12 mouse cellular contexts compared by ENCODE assay signal in genomic region chr10:40135807-40136778, GRCm38 (mm10). TPM values are rescaled to one million over a fixed set of nuclear protein-coding genes. Genes with fewer than 3 reads are reported as not detected.
DNase-seq lines count a peak whose midpoint lies in the region; ATAC-seq and TF ChIP-seq lines count a peak whose summit lies in the region.
"Had no signal": no experiment of that assay in that cellular context is flagged by ENCODE, and none has a peak within 500 bp of the region (broad histone marks: within the 10 kb centered on the region; RNA-seq: fewer than 3 reads in every experiment).

No protein-coding gene starts in this region.

- TF ChIP-seq CTCF in left cerebral cortex, adult 2 months (IDR thresholded peaks at IDR 0.05), result peak; percentile 23

- DNase-seq in adrenal gland, adult 2 months, result peak; percentile 64
- no peak for DNase-seq in adrenal gland, postnatal 25 days
- no peak for DNase-seq in left cerebral cortex, adult 2 months (ENCODE audit: extremely low spot score in 1 of 2, low spot score in 2 of 2)
- DNase-seq in left cerebral cortex, postnatal 14 days (ENCODE audit: low spot score in 2 of 2), result no peak
- peak; percentile 18 to 24 for DNase-seq in B cell, adult 2 months
- no peak for DNase-seq in layer of hippocampus, adult 18-20 months (ENCODE audit: low spot score in 2 of 2)
- DNase-seq in urinary bladder, postnatal 36 days (ENCODE audit: low spot score in 2 of 2), result no peak
- DNase-seq: cerebellum, postnatal 14 days had no signal

- no peak overlapping the region for H3K27ac ChIP-seq in left cerebral cortex, adult 2 months
- H3K27ac ChIP-seq: embryonic facial prominence, embryonic 15.5 days; hindbrain, embryonic 14.5 days; limb, embryonic 13.5 days had no signal

- H3K4me3 ChIP-seq in left cerebral cortex, adult 2 months, result no peak overlapping the region
- H3K4me3 ChIP-seq: embryonic facial prominence, embryonic 15.5 days; limb, embryonic 13.5 days had no signal

- peak; percentile 38 for ATAC-seq in granulocyte monocyte progenitor cell, adult 5-6 weeks (replicated peaks; ENCODE audit: poor library complexity, severe bottlenecking)

- intact Hi-C loops in left cerebral cortex, adult 2 months (cut with DNase I), result no loop called here
- intact Hi-C loops in left cerebral cortex, postnatal 14 days (cut with DNase I), result no loop called here

RNA-seq across cellular contexts. Expression of gene Slc16a10, which starts 6.0 kb away (rescaled TPM):
- 10 to 100 TPM; 21.1 to 24.2 TPM for total RNA-seq in adrenal gland, adult 2 months (2021)
- 6.8 and 11.5 TPM in 2 replicates for polyA plus RNA-seq in adrenal gland, adult 2 months (2012; rRNA removed)
- total RNA-seq in adrenal gland, postnatal 25 days (2021), result 23.2 and 25.2 TPM in 2 replicates
- total RNA-seq in left cerebral cortex, adult 2 months (2021), result 1 to 10 TPM; 2.4 to 4.1 TPM
- total RNA-seq in left cerebral cortex, postnatal 14 days (2021), result 1 to 10 TPM; 2.7 to 3.9 TPM
- 30.2 and 37.9 TPM in 2 replicates for total RNA-seq in granulocyte monocyte progenitor cell, adult 5-6 weeks (2014; fragmentation: Nextera tagmentation)
- total RNA-seq in granulocyte monocyte progenitor cell, adult 5-6 weeks (2017), result 21.4 and 29.6 TPM in 2 replicates
- total RNA-seq in layer of hippocampus, adult 18-20 months (2021), result 1 to 10 TPM; 3.9 to 4.1 TPM

Comparison
In these comparisons a context has a peak if more than half of its experiments do, and no peak if none do; other contexts are left out.
1. DNase-seq: peak in adrenal gland, adult 2 months (single experiment) and B cell, adult 2 months (2 of 2); none in adrenal gland, postnatal 25 days (single experiment), left cerebral cortex, adult 2 months (0 of 2), left cerebral cortex, postnatal 14 days (0 of 2), layer of hippocampus, adult 18-20 months (0 of 2) and urinary bladder, postnatal 36 days (0 of 2).